Mouse (Mus musculus): ENCODE data around the gene Cd164l2.

- no peak for TF ChIP-seq CTCF (IDR thresholded peaks at IDR 0.05; ENCODE audit: low read depth)
- TF ChIP-seq EP300 (IDR thresholded peaks at IDR 0.05; ENCODE audit: low read depth): no peak
Observed at GRCm38 (mm10) chr4:133197801-133198286, 14.1 kb upstream of the Cd164l2 start.

Data from liver, embryonic 14.5 days (tissue).